Mouse (Mus musculus) hindbrain, embryonic 14.5 days (tissue): ENCODE data around the gene Psmc6. TPM values are rescaled to one million over a fixed set of nuclear protein-coding genes. Genes with fewer than 3 reads are reported as not detected.

Experiments used
- ATAC-seq: fragments of 200-750 bp; cut with Nextera tagmentation; 2 replicates; pipeline ENCODE4 v1.8.0; 2017; ENCODE audit warnings: moderate number of reproducible peaks, mild to moderate bottlenecking, moderate TSS enrichment, moderate library complexity; ENCODE audit not compliant: low FRiP score
- DNase-seq: peaks from one replicate; pipeline ENCODE4 v3.0.0-alpha.2; 2015; ENCODE audit warnings: low spot score
- H3K27ac ChIP-seq: fragments of 300-500 bp; sonication (generic); 2 replicates; pipeline ENCODE4 v1.5.1; 2014; ENCODE audit warnings: mild to moderate bottlenecking, moderate library complexity
- H3K27me3 ChIP-seq: fragments of 300-500 bp; sonication (generic); 2 replicates; pipeline ENCODE4 v1.6.1; 2014; ENCODE audit warnings: mild to moderate bottlenecking, low read length, mixed read lengths; ENCODE audit not compliant: control insufficient read depth, insufficient read depth
- H3K36me3 ChIP-seq: fragments of 300-500 bp; sonication (generic); replicated peaks from 2 replicates; pipeline ENCODE4 v1.6.1; 2014; ENCODE audit not compliant: control insufficient read depth, insufficient read depth
- H3K4me1 ChIP-seq: fragments of 300-500 bp; sonication (generic); replicated peaks from 2 replicates; pipeline ENCODE4 v1.6.1; 2014; ENCODE audit warnings: antibody characterized with exemption, low read length, mixed read lengths; ENCODE audit not compliant: control insufficient read depth, insufficient read depth
- H3K4me2 ChIP-seq: fragments of 300-500 bp; sonication (generic); replicated peaks from 2 replicates; pipeline ENCODE4 v1.6.1; 2014; ENCODE audit warnings: mild to moderate bottlenecking, moderate library complexity
- H3K4me3 ChIP-seq: fragments of 300-500 bp; sonication (generic); replicated peaks from 2 replicates; pipeline ENCODE4 v1.5.1; 2014; ENCODE audit warnings: mild to moderate bottlenecking, low read length
- H3K9ac ChIP-seq: fragments of 300-500 bp; sonication (generic); 2 replicates; pipeline ENCODE4 v1.6.1; 2014
- H3K9me3 ChIP-seq: fragments of 300-500 bp; sonication (generic); 2 replicates; pipeline ENCODE4 v1.6.1; 2016; ENCODE audit warnings: low read length; ENCODE audit not compliant: control insufficient read depth
- WGBS: fragments of 180-500 bp; shearing (Covaris S2); extraction: QIAGEN DNeasy Blood & Tissue Kit; methylation state at CpG from one replicate; pipeline ENCODE4 v1.1.7; 2014; 5-methylcytosine and 5-hydroxymethylcytosine counted together
- polyA plus RNA-seq: library from polyadenylated mRNA; unstranded; fragments of >200 nt; fragmentation: Nextera tagmentation; extraction: Ambion mirVana; gene quantifications from 2 replicates; pipeline ENCODE4 v1.2.1, GENCODE M21; 2014

Gene Psmc6
- polyA plus RNA-seq, 1 experiment from 2014 or later = 169 TPM

DNA sequence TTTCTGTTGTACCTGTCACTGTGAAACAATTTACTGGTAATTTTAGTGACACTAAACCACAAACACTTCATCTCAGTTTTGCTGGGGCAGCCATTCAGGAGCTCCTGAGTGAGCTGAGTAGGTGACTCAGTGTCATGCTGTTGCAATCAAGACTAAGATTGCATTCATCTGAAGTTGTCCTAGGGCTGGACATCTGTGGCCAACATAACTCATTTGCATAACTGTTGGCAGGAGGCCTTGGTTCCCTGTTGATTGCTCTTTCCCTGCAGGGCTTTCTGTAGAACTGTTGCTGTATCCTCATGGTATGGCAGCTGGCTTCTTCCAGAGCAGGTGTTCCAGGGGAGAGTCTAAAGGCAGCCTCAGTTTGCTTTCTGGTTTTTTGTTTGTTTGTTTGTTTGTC lies 4.1 kb upstream of the Psmc6 start:
- H3K4me1 ChIP-seq = no peaks in the 10 kb centered on the region
- no peak overlapping the region for H3K27ac ChIP-seq
- DNase-seq (no peak), ATAC-seq (no peak)
- no peaks in the 10 kb centered on the region for H3K27me3 ChIP-seq
- no peak overlapping the region for H3K9ac ChIP-seq
- no peak overlapping the region for H3K4me2 ChIP-seq
- no peaks in the 10 kb centered on the region for H3K36me3 ChIP-seq
- H3K9me3 ChIP-seq = no peaks in the 10 kb centered on the region
- no peak overlapping the region for H3K4me3 ChIP-seq

DNA sequence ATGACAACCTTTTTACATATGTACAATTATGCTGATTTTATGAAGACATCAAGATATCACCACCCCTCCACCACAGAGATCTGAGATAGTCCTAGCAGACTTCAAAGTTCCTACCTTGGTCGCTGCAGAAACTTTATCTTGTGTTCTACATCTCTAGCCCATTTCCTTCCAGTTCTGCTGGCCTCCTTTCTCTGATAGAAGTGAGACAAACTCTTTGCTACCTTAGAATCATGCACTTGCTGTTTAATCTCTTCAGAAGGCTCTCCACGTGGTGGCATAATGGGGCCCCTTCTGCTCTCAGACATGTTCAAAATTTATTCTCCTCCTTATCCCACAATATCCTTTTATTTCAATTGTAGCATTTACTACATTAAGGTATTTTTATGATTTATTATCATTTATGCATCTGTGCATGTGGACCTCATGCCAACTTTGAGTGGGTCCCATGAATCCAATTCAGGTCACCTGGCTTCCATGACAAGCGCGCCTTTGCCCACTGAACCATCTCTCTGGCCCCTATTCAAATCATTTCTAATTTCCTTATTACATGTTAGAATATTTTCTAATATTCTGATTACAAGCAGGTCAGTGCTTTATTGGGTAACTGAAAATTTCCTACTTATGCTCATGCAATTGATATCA lies 1.4 kb upstream of the Psmc6 start:
- Histone ChIP-seq H3K36me3 (peaks cover 23% of the 10 kb centered on the region), H3K4me2 (no peak overlapping the region), H3K9me3 (no peaks in the 10 kb centered on the region), H3K27me3 (no peaks in the 10 kb centered on the region), H3K4me1 (peaks cover 8% of the 10 kb centered on the region; the same call in 1 of the 2 replicates), H3K27ac (no peak overlapping the region), H3K9ac (no peak overlapping the region), H3K4me3 (no peak overlapping the region)
- 93% methylated on average over 4 of the region's 4 CpGs for WGBS
- DNase-seq = no peak
- no peak for ATAC-seq

DNA sequence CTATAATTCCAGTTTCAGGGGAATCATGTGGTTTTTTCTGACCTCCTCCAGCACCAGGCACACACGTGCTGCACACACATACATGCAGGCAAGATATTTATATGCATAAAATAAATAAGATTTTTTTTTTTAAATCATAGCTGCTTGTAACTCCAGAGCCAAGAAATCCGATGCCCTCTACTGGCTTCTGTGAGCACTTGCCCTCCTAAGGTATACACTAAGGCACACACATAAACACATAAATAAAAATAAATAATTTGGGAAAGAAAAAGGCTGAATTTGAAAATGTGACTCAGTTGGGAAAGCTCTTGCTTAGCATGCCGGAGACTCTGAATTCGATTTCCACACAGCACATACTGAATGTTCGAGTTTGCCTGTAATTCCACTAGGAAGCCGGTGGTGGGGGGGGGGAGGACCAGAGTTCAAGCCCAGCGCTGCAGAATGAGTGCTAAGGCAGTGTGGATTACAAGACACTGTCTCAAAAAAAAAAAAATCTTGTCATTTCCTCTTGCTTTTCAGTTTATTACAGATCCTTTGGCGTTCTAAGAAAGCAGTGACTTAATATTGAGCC lies 485 bp upstream of the Psmc6 start:
- peak; percentile 18 for ATAC-seq
- Histone ChIP-seq H3K4me1 (peaks cover 8% of the 10 kb centered on the region; the same call in 1 of the 2 replicates), H3K9me3 (no peaks in the 10 kb centered on the region), H3K27me3 (no peaks in the 10 kb centered on the region), H3K4me2 (peak overlapping the region; percentile 46), H3K4me3 (peak overlapping the region; percentile 73), H3K27ac (peak overlapping the region; percentile 88), H3K36me3 (peaks cover 30% of the 10 kb centered on the region), H3K9ac (peak overlapping the region; percentile 50)
- WGBS = 17% methylated on average over 8 of the region's 8 CpGs
- no peak for DNase-seq

DNA sequence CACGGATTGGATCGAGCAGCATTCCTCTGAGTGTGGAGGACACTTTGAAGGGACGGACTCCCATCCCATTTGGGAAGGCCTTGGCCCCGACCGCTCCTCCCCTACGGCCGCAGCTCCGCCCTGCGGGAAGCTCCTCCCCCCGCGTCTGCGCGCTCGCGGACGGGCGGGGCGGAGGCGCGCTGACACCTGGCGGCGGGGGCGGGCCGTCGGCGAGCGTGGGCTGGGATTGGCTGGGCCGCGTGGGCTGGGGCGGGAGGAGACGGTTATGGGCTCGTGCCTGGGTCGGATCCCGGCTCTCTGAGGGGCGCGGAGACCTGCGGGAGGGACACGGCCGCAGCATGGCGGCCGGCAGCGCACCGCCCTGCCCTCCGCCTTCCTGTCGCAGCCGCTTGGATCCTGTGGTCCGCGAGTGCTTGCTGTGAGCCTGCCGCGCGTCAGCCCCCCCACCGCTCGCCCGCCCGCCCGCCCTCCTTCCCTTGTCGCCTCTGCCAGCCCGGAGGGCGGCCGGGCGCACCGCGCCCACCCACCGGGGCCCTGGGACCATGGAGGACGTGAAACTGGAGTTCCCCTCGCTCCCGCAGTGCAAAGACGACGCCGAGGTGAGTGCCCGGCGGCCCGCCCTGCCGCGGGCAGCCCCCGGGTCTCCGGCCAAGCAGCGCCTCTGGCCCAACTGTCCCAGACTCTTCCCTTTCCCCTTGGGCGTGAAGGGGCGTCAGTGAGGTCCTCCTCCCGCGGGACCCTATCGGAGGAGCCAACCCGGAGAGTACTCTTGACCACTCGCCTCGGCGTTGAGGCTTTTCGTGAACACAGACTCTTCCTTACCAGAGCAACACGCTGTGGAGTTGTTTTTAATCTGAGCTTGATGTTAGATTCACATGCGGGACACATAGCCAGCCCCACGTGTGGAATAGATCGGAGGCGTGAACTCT lies 21.6 kb downstream of the Psmc6 start, which contains the start of gene Styx:
Gene Styx, plus strand, starts transcription at position 163 of the 929 bp plus-strand sequence.
- WGBS = under 1% methylated on average over 67 of the region's 93 CpGs
- H3K27ac ChIP-seq = peak within 1 kb of the TSS; percentile 73
- ATAC-seq = peak; percentile 97

DNA sequence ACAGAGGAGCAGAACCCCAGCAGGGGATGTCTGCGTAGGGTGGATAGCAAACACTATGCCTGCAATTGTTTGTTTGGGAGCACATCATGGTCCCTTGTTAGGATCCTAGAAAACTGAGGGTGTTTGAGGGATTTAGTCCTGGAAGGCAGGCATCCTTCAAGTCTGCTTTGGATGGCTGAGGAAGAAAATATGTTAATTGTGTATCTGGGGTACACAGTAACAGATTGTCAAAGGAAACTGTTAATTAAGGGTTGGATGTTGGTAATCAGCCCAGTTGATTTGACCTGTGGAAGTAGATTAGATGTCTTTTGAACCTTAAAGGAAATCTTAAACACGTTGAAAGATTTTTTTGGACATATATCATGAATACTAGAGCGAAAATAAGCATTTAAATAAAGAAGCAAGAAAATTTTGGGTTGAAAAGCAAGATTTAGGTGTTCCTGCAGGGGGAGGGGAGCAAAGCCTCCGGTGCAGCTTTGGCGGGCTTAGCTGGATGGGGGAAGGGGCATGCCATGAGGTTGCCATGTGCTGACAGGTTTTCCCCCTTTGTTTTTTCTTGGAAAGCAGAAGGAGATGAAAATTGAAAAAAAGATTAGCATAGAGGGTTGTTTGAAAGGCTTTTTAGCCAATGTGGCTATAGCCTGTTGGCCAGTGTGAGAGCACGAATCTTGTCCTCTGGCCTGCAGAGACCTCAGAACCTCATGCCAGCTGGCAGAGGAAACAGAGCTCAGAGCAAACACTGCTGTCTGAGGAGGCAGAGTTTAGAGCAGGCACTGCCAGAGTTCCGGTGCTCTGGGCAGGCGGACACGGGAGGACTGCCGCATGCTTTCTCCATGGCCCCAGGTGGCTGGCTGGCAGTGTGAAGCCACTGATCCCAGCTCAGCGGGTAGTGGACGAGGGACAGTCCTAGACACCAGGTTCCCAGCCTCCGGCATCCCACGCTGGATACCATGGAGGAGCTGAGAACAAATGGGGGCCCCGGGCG lies 34.9 kb downstream of the Psmc6 start:
- H3K27ac ChIP-seq = no peak overlapping the region
- H3K36me3 ChIP-seq = peaks cover 10% of the 10 kb centered on the region
- H3K27me3 ChIP-seq = no peaks in the 10 kb centered on the region
- ATAC-seq = peak; percentile 48; the same call in 1 of the 2 replicates
- H3K4me2 ChIP-seq = no peak overlapping the region
- no peak overlapping the region for H3K9ac ChIP-seq
- no peak overlapping the region for H3K4me3 ChIP-seq
- no peaks in the 10 kb centered on the region for H3K9me3 ChIP-seq
- no peak for DNase-seq
- WGBS = 71% methylated on average over 16 of the region's 16 CpGs
- H3K4me1 ChIP-seq = no peaks in the 10 kb centered on the region

More for the DNA sequence above, 21.6 kb downstream of the Psmc6 start, which contains the start of gene Styx:
- H3K4me1 ChIP-seq = peaks cover 6% of the 10 kb centered on the region
- H3K9me3 ChIP-seq = no peaks in the 10 kb centered on the region
- H3K36me3 ChIP-seq = peaks cover 40% of the 10 kb centered on the region
- H3K9ac ChIP-seq = peak within 1 kb of the TSS; percentile 72
- DNase-seq = peak; percentile 91
- H3K4me2 ChIP-seq = peak within 1 kb of the TSS; percentile 72
- H3K27me3 ChIP-seq = no peaks in the 10 kb centered on the region
- H3K4me3 ChIP-seq = peak within 1 kb of the TSS; percentile 62

DNA sequence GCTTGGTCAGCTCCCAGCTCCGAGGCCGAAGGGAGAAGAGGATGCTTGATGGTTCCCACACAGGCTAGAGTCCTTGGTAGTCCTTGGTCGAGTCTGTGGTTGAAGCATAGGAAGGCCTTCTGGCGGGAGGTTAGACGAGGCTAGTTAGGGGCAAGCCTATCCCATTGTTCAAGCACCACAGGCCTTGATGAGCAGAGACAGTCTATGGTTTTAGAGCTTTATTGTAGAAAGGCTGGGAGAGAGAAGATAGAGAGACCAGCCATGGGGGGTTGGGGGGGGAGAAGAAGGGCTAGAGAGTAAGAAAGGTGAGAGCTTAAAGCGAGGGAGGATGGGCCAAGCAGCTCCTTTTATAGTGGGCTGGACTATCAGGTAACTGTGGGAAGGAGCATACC lies 35.6 kb downstream of the Psmc6 start:
- H3K27ac ChIP-seq = no peak overlapping the region
- DNase-seq = no peak
- ATAC-seq = no peak

DNA sequence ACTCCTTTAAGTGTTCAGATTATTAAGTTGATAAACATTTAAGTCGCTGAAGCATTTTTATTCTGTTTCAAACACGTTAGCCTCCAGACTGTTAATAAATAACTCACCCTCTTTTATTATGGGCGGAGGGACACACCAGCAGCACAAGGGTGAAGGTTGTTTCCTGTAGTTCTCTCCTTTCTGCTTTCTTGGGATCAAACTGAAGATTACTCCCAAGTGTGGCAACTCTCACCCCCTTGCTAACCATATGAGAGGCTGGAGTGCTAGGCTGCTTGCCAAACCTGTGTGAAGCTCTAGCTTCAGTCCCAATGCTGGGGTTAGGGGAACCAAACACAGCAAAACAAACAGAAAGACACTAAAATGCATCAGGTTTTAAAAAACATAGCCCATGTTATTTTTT lies 49.2 kb downstream of the Psmc6 start:
- ATAC-seq = no peak
- Histone ChIP-seq H3K27ac (no peak overlapping the region), H3K4me3 (no peak overlapping the region), H3K4me2 (no peak overlapping the region), H3K27me3 (no peaks in the 10 kb centered on the region), H3K9ac (no peak overlapping the region), H3K9me3 (no peaks in the 10 kb centered on the region), H3K4me1 (no peaks in the 10 kb centered on the region), H3K36me3 (peaks cover 35% of the 10 kb centered on the region)
- DNase-seq = no peak
- 85% methylated on average over 3 of the region's 3 CpGs for WGBS

More for the DNA sequence above, 35.6 kb downstream of the Psmc6 start:
- H3K4me2 ChIP-seq = no peak overlapping the region
- no peaks in the 10 kb centered on the region for H3K4me1 ChIP-seq
- H3K4me3 ChIP-seq = no peak overlapping the region
- WGBS = 82% methylated on average over 6 of the region's 6 CpGs
- H3K9ac ChIP-seq = no peak overlapping the region
- no peaks in the 10 kb centered on the region for H3K9me3 ChIP-seq
- H3K27me3 ChIP-seq = no peaks in the 10 kb centered on the region
- H3K36me3 ChIP-seq = peaks cover 17% of the 10 kb centered on the region

DNA sequence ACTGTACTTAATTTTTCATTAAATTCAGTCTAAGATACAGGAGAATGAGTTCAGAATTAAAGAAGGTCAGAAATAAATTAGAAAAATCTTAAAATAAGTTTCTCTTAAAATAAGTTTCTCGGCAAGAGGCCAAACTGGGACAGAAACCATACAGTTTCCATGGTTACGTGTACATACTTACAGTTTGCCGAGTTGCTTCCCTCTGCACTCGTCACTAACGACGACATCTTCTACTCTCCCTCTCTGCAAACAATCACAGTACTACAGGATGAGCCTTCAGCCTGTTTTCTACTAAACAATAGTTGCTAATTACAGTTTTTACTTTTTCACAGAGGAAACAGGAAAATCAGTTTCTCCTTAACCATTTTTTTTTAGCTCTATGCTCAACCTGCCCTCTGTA lies 51.2 kb downstream of the Psmc6 start:
- WGBS = 88% methylated on average over 6 of the region's 6 CpGs

More for the DNA sequence above, 51.2 kb downstream of the Psmc6 start:
- no peak overlapping the region for H3K9ac ChIP-seq
- no peak overlapping the region for H3K27ac ChIP-seq
- no peak overlapping the region for H3K4me2 ChIP-seq
- no peak for ATAC-seq
- DNase-seq = no peak
- no peaks in the 10 kb centered on the region for H3K4me1 ChIP-seq
- no peaks in the 10 kb centered on the region for H3K27me3 ChIP-seq
- H3K36me3 ChIP-seq = peaks cover 35% of the 10 kb centered on the region
- H3K4me3 ChIP-seq = no peak overlapping the region
- no peaks in the 10 kb centered on the region for H3K9me3 ChIP-seq
